Mouse (Mus musculus) C2C12 (cell line): ENCODE results near the gene Tnfrsf13b.

Source experiments
- CEBPB ChIP-seq: IDR thresholded peaks from one replicate; pipeline ENCODE4 v1.6.1; 2011; ENCODE audit warnings: low read depth, mild to moderate bottlenecking, control low read depth, moderate library complexity
- CTCF ChIP-seq: IDR thresholded peaks from one replicate; pipeline ENCODE4 v1.5.1; 2011; ENCODE audit not compliant: control insufficient read depth, insufficient read depth, insufficient read length
- MAX ChIP-seq: IDR thresholded peaks from one replicate; pipeline ENCODE4 v1.6.1; 2011; ENCODE audit warnings: mild to moderate bottlenecking, control low read depth
- MYOD1 ChIP-seq: IDR thresholded peaks from one replicate; pipeline ENCODE4 v1.6.1; 2011; ENCODE audit warnings: low read depth; ENCODE audit not compliant: control insufficient read depth, insufficient read length
- MYOG ChIP-seq: IDR thresholded peaks from one replicate; pipeline ENCODE4 v1.6.1; 2011; ENCODE audit not compliant: control insufficient read depth, insufficient read length; ENCODE audit errors: extremely low read depth
- USF1 ChIP-seq: IDR thresholded peaks from one replicate; pipeline ENCODE4 v1.6.1; 2011; ENCODE audit warnings: low read depth, mild to moderate bottlenecking, control low read depth, moderate library complexity

GRCm38 (mm10) chr11:61132943-61133342 is 6.4 kb downstream of the Tnfrsf13b start:
- TF ChIP-seq CTCF, result no peak
- no peak for TF ChIP-seq MAX
- TF ChIP-seq USF1, result no peak
- no peak for TF ChIP-seq MYOG
- no peak for TF ChIP-seq CEBPB
- no peak for TF ChIP-seq MYOD1
